Mouse (Mus musculus): ENCODE results near the gene Mef2d.

DNA sequence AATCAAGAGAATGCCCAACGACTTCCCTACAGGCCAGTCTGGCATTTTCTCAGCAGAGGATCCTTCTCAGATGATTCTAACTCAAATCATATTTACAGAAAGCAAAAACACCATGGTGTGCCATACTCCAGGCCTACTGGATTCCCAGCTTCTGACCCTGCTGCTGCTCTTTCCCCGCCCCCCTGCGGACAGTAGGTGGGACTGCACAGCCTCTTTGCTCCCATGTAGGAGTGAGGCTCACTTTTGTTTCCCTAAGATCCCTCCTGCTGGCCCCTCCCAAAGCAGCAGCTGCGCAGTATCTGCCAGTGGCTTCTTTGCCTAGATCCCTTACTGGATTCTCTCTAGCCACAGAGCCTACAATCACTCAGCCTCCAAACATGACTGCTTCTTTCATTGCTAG lies 36.0 kb upstream of the Mef2d start:
- TF ChIP-seq CTCF (IDR thresholded peaks at IDR 0.05; ENCODE audit: borderline replicate concordance, extremely low read depth, insufficient read depth, insufficient read length) = no peak
- no peak for TF ChIP-seq POLR2A (IDR thresholded peaks at IDR 0.05; ENCODE audit: borderline replicate concordance, extremely low read depth, insufficient read depth, insufficient read length, poor library complexity, severe bottlenecking)
